Mouse (Mus musculus) heart, adult 2 months (tissue): Measurements from ENCODE around the gene Mst1.

Experiments
- CTCF ChIP-seq: fragments of 200-600 bp; IDR thresholded peaks from 2 replicates; pipeline ENCODE4 v1.8.1; 2022; ENCODE audit warnings: antibody characterized with exemption, mild to moderate bottlenecking, moderate library complexity
- EP300 ChIP-seq: fragments of 200-500 bp; IDR thresholded peaks from 2 replicates; pipeline ENCODE4 v1.6.1; 2011; ENCODE audit warnings: low read depth, low read length, control low read depth; ENCODE audit not compliant: insufficient read depth

DNA sequence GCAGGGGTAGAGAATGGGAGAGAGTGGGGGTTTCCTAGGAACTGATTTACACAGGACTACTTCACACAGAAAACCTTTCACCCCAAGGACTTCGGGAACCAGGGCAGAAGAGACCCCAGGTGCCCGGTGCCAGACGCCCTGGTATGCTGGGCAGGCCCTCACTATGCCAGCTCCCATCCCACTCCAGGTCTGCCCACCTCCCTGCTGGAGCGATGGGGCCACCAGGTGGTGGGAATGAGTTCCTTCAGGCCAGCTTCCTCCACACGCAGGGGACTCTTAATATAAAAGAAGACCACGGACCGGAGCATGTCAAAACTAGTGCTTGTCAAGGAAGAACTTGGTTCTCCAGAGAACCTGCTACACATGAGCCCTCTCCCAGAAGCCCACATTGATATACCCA, 13.0 kb upstream of the Mst1 start:
- no peak for TF ChIP-seq EP300
- TF ChIP-seq CTCF = peak; percentile 13; the same call in 1 of the 2 replicates
